Mouse (Mus musculus) liver, embryonic 14.5 days (tissue): ENCODE results near the gene Prl4a1. TPM values are rescaled to one million over a fixed set of nuclear protein-coding genes. Genes with fewer than 3 reads are reported as not detected.

ENCODE experiments used
- ATAC-seq: fragments of 200-750 bp; cut with Nextera tagmentation; 2 replicates; pipeline ENCODE4 v1.8.0; 2017; ENCODE audit warnings: moderate number of reproducible peaks, mild to moderate bottlenecking, moderate library complexity; ENCODE audit not compliant: insufficient read depth
- DNase-seq, 3 experiments: peaks; one replicate each; pipeline ENCODE4 v3.0.0-alpha.2; 2012 to 2013; ENCODE audit warnings: low read depth in 3 of 3, low spot score in 3 of 3
- H3K27ac ChIP-seq: fragments of 300-500 bp; sonication (generic); 2 replicates; pipeline ENCODE4 v1.5.1; 2014; ENCODE audit warnings: moderate library complexity, mild to moderate bottlenecking, control low read depth, inconsistent platforms
- H3K27me3 ChIP-seq: fragments of 300-500 bp; sonication (generic); 2 replicates; pipeline ENCODE4 v1.6.1; 2014; ENCODE audit warnings: mild to moderate bottlenecking, low read length, moderate library complexity; ENCODE audit not compliant: control insufficient read depth, insufficient read depth
- H3K36me3 ChIP-seq: fragments of 300-500 bp; sonication (generic); replicated peaks from 2 replicates; pipeline ENCODE4 v1.6.1; 2014; ENCODE audit warnings: low read depth; ENCODE audit not compliant: control insufficient read depth, insufficient read depth
- H3K4me1 ChIP-seq, 2 experiments: fragments of 200-500 bp in 1 of 2; fragments of 300-500 bp in 1 of 2; sonication (generic) in 1 of 2; replicated peaks; 2 replicates each; pipeline ENCODE4 v1.6.1; 2012 to 2014; ENCODE audit warnings: antibody characterized with exemption in 1 of 2, inconsistent platforms in 1 of 2, low read length in 1 of 2; ENCODE audit not compliant: control insufficient read depth in 2 of 2, insufficient read depth in 2 of 2
- H3K4me2 ChIP-seq: fragments of 300-500 bp; sonication (generic); 2 replicates; pipeline ENCODE4 v1.6.1; 2014; ENCODE audit warnings: low read depth, mild to moderate bottlenecking, control low read depth, moderate library complexity
- H3K4me3 ChIP-seq, 2 experiments: fragments of 200-500 bp in 1 of 2; fragments of 300-500 bp in 1 of 2; sonication (generic) in 1 of 2; 2 replicates each; pipeline ENCODE4 v1.5.1; 2012 to 2014; ENCODE audit warnings: low read depth in 2 of 2, low read length in 2 of 2, mild to moderate bottlenecking in 2 of 2, control low read depth in 1 of 2, inconsistent platforms in 1 of 2, moderate library complexity in 1 of 2; ENCODE audit not compliant: insufficient read depth in 1 of 2
- H3K9ac ChIP-seq: fragments of 300-500 bp; sonication (generic); replicated peaks from 2 replicates; pipeline ENCODE4 v1.6.1; 2014; ENCODE audit warnings: mild to moderate bottlenecking, control low read depth, moderate library complexity
- H3K9me3 ChIP-seq: fragments of 300-500 bp; sonication (generic); 2 replicates; pipeline ENCODE4 v1.6.1; 2016; ENCODE audit warnings: low read length, mixed read lengths; ENCODE audit not compliant: control insufficient read depth
- CTCF ChIP-seq: IDR thresholded peaks from 2 replicates; pipeline ENCODE4 v1.5.1; 2016; ENCODE audit warnings: antibody characterized with exemption, low read depth, control low read depth
- EP300 ChIP-seq: IDR thresholded peaks from 2 replicates; pipeline ENCODE4 v1.6.1; 2016; ENCODE audit warnings: antibody characterized with exemption, low read depth
- WGBS: fragments of 180-500 bp; shearing (Covaris S2); extraction: QIAGEN DNeasy Blood & Tissue Kit; methylation state at CpG from one replicate; pipeline ENCODE4 v1.1.7; 2014; ENCODE audit not compliant: insufficient replicate concordance; 5-methylcytosine and 5-hydroxymethylcytosine counted together
- polyA plus RNA-seq, 2 experiments: library from polyadenylated mRNA; depleted of rRNA in 1 of 2; stranded (reverse) in 1 of 2; unstranded in 1 of 2; fragments of >200 nt; fragmentation: Nextera tagmentation in 1 of 2; extraction: Ambion mirVana in 1 of 2; gene quantifications; 2 replicates each; pipeline versions ENCODE4 v1.2.1 to v1.2.3; 2012 to 2014

Prl4a1 gene
- polyA plus RNA-seq, 2 experiments, result not detected

DNA sequence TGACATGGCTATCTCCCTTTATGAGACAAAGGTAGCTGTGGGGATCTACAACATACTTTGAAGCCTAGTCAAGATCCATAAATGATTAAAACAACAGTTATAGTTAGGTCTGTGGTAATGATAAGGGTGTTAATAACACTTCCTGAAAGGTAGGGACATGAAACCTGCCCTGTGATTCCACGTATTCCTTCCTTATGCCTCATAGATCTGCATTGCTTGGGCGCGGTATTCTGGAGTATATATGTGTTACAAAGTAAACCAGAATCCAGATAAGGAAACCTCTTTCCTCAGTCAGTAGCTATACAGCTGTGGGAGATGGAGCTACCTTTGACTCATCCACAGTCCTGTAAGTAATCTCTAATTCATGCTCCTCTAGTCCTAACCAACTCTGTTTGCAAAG, 53.3 kb downstream of the Prl4a1 start:
- 64% methylated on average over 3 of the region's 3 CpGs for WGBS
- Histone ChIP-seq H3K9me3 (no peaks in the 10 kb centered on the region), H3K4me2 (no peak overlapping the region), H3K27me3 (no peaks in the 10 kb centered on the region), H3K36me3 (no peaks in the 10 kb centered on the region), H3K27ac (no peak overlapping the region), H3K4me3 (no peak overlapping the region), H3K9ac (no peak overlapping the region), H3K4me1 (no peaks in the 10 kb centered on the region)
- no peak for DNase-seq
- ATAC-seq, result no peak
- TF ChIP-seq CTCF, result no peak
- TF ChIP-seq EP300, result no peak

Other genes with a start within 250 kb of the Prl4a1 start
- gene Prl7c1, start 235.4 kb upstream of the Prl4a1 start, polyA plus RNA-seq (2012; rRNA removed), result not detected in 2 replicates
- not detected in 2 replicates for gene Prl7c1, start 235.4 kb upstream of the Prl4a1 start, polyA plus RNA-seq (2014; fragmentation: Nextera tagmentation; extraction: Ambion mirVana)
- gene Prl2a1, start 214.6 kb upstream of the Prl4a1 start, polyA plus RNA-seq (2012; rRNA removed), result not detected in 2 replicates
- not detected in 2 replicates for gene Prl2a1, start 214.6 kb upstream of the Prl4a1 start, polyA plus RNA-seq (2014; fragmentation: Nextera tagmentation; extraction: Ambion mirVana)
- gene Prl2c1, start 166.9 kb upstream of the Prl4a1 start, polyA plus RNA-seq (2012; rRNA removed), result not detected in 2 replicates
- gene Prl2c1, start 166.9 kb upstream of the Prl4a1 start, polyA plus RNA-seq (2014; fragmentation: Nextera tagmentation; extraction: Ambion mirVana), result not detected in 2 replicates
- not detected in 2 replicates for gene Prl5a1, start 126.3 kb downstream of the Prl4a1 start, polyA plus RNA-seq (2012; rRNA removed)
- not detected in 2 replicates for gene Prl5a1, start 126.3 kb downstream of the Prl4a1 start, polyA plus RNA-seq (2014; fragmentation: Nextera tagmentation; extraction: Ambion mirVana)
- gene Gm11361, start 241.3 kb downstream of the Prl4a1 start, polyA plus RNA-seq (2012; rRNA removed), result 0.38 and 1.7 TPM in 2 replicates
- gene Gm11361, start 241.3 kb downstream of the Prl4a1 start, polyA plus RNA-seq (2014; fragmentation: Nextera tagmentation; extraction: Ambion mirVana), result 3.2 and 5.3 TPM in 2 replicates